Mouse (Mus musculus): Measurements from ENCODE around the gene Gtdc1. TPM values are rescaled to one million over a fixed set of nuclear protein-coding genes. Genes with fewer than 3 reads are reported as not detected.

The Gtdc1 gene
- total RNA-seq, 1 experiment from 2014 or later = 11.2 TPM

GRCm38 (mm10) chr2:44525187-44525919, 402.1 kb downstream of the Gtdc1 start:
- DNase-seq = no peak

- DNase-seq = no peak
Measured at GRCm38 (mm10) chr2:44519236-44519635, 408.2 kb downstream of the Gtdc1 start.

- no peak for DNase-seq
Measured at GRCm38 (mm10) chr2:44518085-44518484, 409.4 kb downstream of the Gtdc1 start.

Other genes with a start within 250 kb of the Gtdc1 start
- gene Zeb2, start 189.7 kb upstream of the Gtdc1 start, total RNA-seq (2021) = 153 and 158 TPM in 2 replicates